ENCODE assay signal across 25 mouse cellular contexts in the genomic region with DNA sequence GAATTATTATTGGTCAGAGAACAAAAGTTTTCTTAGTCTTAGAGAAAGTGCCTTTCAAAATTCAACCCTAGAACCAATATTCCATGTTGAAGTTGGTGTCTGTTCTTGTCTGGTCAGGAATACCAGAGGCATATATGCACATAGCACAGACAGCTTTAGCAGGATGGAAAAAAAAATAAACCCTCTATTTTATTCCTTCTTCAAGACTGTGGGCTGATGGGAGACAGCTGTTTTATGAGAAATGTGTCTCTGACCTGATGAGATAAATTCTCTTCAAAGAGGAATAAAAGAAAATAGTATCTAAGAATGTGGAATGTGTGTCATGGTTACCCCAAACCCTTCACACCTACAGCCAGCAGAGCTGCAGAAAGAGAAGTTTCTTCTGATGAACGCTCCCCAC.
"Had no signal": no experiment of that assay in that cellular context is flagged by ENCODE, and none has a peak within 500 bp of the region (broad histone marks: within the 10 kb centered on the region; RNA-seq: fewer than 3 reads in every experiment).

No protein-coding gene starts in this region.

- H3K9ac ChIP-seq: heart, embryonic 13.5 days; heart, embryonic 15.5 days; hindbrain, embryonic 12.5 days; hindbrain, embryonic 14.5 days; intestine, embryonic 15.5 days; kidney, embryonic 15.5 days; liver, embryonic 13.5 days had no signal

- H3K9me3 ChIP-seq: heart, embryonic 13.5 days; heart, embryonic 15.5 days; hindbrain, embryonic 10.5 days; hindbrain, embryonic 12.5 days; intestine, embryonic 15.5 days; kidney, embryonic 15.5 days; liver, embryonic 13.5 days had no signal

- H3K36me3 ChIP-seq: heart, embryonic 13.5 days; heart, embryonic 15.5 days; hindbrain, embryonic 12.5 days; intestine, embryonic 15.5 days; kidney, embryonic 15.5 days; liver, embryonic 13.5 days had no signal

- H3K4me2 ChIP-seq: heart, embryonic 11.5 days; heart, embryonic 13.5 days; heart, embryonic 15.5 days; hindbrain, embryonic 12.5 days; hindbrain, embryonic 14.5 days; intestine, embryonic 15.5 days; kidney, embryonic 15.5 days; liver, embryonic 11.5 days; liver, embryonic 13.5 days had no signal

- H3K27ac ChIP-seq: gastrocnemius, adult 2 months; heart, adult 2 months; heart, embryonic 13.5 days; heart, embryonic 15.5 days; hindbrain, embryonic 10.5 days; hindbrain, embryonic 12.5 days; hindbrain, embryonic 14.5 days; intestine, embryonic 15.5 days; kidney, embryonic 15.5 days; layer of hippocampus, adult 2 months; left cerebral cortex, adult 2 months; liver, embryonic 13.5 days had no signal

- H3K27me3 ChIP-seq: heart, embryonic 13.5 days; heart, embryonic 15.5 days; hindbrain, embryonic 12.5 days; intestine, embryonic 15.5 days; kidney, embryonic 15.5 days; liver, embryonic 13.5 days had no signal

- DNase-seq: gastrocnemius, adult 2 months; gastrocnemius, postnatal 10 days; gastrocnemius, postnatal 25 days; heart, adult 2 months; heart, postnatal 14 days; heart, postnatal 4 days; kidney, adult 18-20 months; kidney, postnatal 25 days; kidney, postnatal 4 days; liver; liver, embryonic 13.5 days had no signal

- H3K4me1 ChIP-seq: heart, embryonic 15.5 days; hindbrain, embryonic 10.5 days; hindbrain, embryonic 12.5 days; intestine, embryonic 15.5 days; liver, embryonic 13.5 days had no signal

- H3K4me3 ChIP-seq: gastrocnemius, adult 2 months; heart, adult 2 months; heart, embryonic 13.5 days; heart, embryonic 15.5 days; hindbrain, embryonic 10.5 days; hindbrain, embryonic 12.5 days; intestine, embryonic 15.5 days; kidney, embryonic 15.5 days; layer of hippocampus, adult 2 months; left cerebral cortex, adult 2 months; liver, embryonic 13.5 days had no signal

- ATAC-seq: hindbrain, embryonic 16.5 days; inflammation-experienced regulatory T-cells, adult 6 months; intestine, embryonic 15.5 days; intestine, postnatal 0 days had no signal
